Mouse (Mus musculus) heart, postnatal 0 days (tissue): ENCODE data around the gene Gna13. TPM values are rescaled to one million over a fixed set of nuclear protein-coding genes. Genes with fewer than 3 reads are reported as not detected.

Experiments
- ATAC-seq: fragments of 200-750 bp; cut with Nextera tagmentation; 2 replicates; pipeline ENCODE4 v1.8.0; 2017; ENCODE audit warnings: low read depth, moderate number of reproducible peaks, moderate library complexity; ENCODE audit not compliant: insufficient read depth
- DNase-seq: peaks from one replicate; pipeline ENCODE4 v3.0.0-alpha.2; 2016; ENCODE audit warnings: low spot score
- H3K27ac ChIP-seq: fragments of 300-500 bp; sonication (generic); 2 replicates; pipeline ENCODE4 v1.5.1; 2014; ENCODE audit warnings: low read depth, mild to moderate bottlenecking
- H3K27me3 ChIP-seq: fragments of 300-500 bp; sonication (generic); 2 replicates; pipeline ENCODE4 v1.6.1; 2014; ENCODE audit warnings: low read length, mixed read lengths; ENCODE audit not compliant: control insufficient read depth, insufficient read depth
- H3K36me3 ChIP-seq: fragments of 300-500 bp; sonication (generic); replicated peaks from 2 replicates; pipeline ENCODE4 v1.6.1; 2014; ENCODE audit warnings: low read length, mixed read lengths; ENCODE audit not compliant: control insufficient read depth, insufficient read depth
- H3K4me1 ChIP-seq: fragments of 300-500 bp; sonication (generic); 2 replicates; pipeline ENCODE4 v1.6.1; 2014; ENCODE audit warnings: antibody characterized with exemption; ENCODE audit not compliant: control insufficient read depth, insufficient read depth
- H3K4me2 ChIP-seq: fragments of 300-500 bp; sonication (generic); 2 replicates; pipeline ENCODE4 v1.6.1; 2014; ENCODE audit warnings: low read depth, mild to moderate bottlenecking, low read length, moderate library complexity
- H3K4me3 ChIP-seq: fragments of 300-500 bp; sonication (generic); 2 replicates; pipeline ENCODE4 v1.5.1; 2014; ENCODE audit warnings: low read depth, low read length
- H3K9ac ChIP-seq: fragments of 300-500 bp; sonication (generic); replicated peaks from 2 replicates; pipeline ENCODE4 v1.6.1; 2014; ENCODE audit warnings: low read depth, low read length, mixed read lengths
- H3K9me3 ChIP-seq: fragments of 300-500 bp; sonication (generic); replicated peaks from 2 replicates; pipeline ENCODE4 v1.6.1; 2016; ENCODE audit warnings: low read length; ENCODE audit not compliant: control insufficient read depth
- CTCF ChIP-seq: IDR thresholded peaks from 2 replicates; pipeline ENCODE4 v1.5.1; 2016; ENCODE audit warnings: antibody characterized with exemption, control low read depth, low read depth
- EP300 ChIP-seq: IDR thresholded peaks from 2 replicates; pipeline ENCODE4 v1.6.1; 2016; ENCODE audit warnings: antibody characterized with exemption, low read depth
- WGBS: fragments of 180-500 bp; shearing (Covaris S2); extraction: QIAGEN DNeasy Blood & Tissue Kit; methylation state at CpG from one replicate; pipeline ENCODE4 v1.1.7; 2014; 5-methylcytosine and 5-hydroxymethylcytosine counted together
- polyA plus RNA-seq: library from polyadenylated mRNA; unstranded; fragments of >200 nt; fragmentation: Nextera tagmentation; extraction: Ambion mirVana; gene quantifications from 2 replicates; pipeline ENCODE4 v1.2.1, GENCODE M21; 2015
- total RNA-seq: library from RNA; depleted of rRNA; stranded (reverse); fragments of >200 nt; gene quantifications from 2 replicates; pipeline ENCODE4 v1.2.3, GENCODE M21; 2014; ENCODE audit warnings: low replicate concordance

The Gna13 gene
- total and polyA plus RNA-seq, 2 experiments from 2014 or later, result 28.0 to 42.7 TPM

GRCm38 (mm10) chr11:109343558-109343957 lies 19.1 kb upstream of the Gna13 start:
- Histone ChIP-seq H3K27ac (peak overlapping the region; percentile 69), H3K9me3 (no peaks in the 10 kb centered on the region), H3K27me3 (no peaks in the 10 kb centered on the region), H3K4me1 (peaks cover 37% of the 10 kb centered on the region), H3K36me3 (no peaks in the 10 kb centered on the region), H3K9ac (0 out of 2 replicates have a peak overlapping the region, but pooled peaks have one; percentile 5), H3K4me3 (0 out of 2 replicates have a peak overlapping the region, but pooled peaks have one; percentile 1), H3K4me2 (peak overlapping the region; percentile 37)
- 13% methylated on average over 7 of the region's 7 CpGs for WGBS
- no peak for DNase-seq
- ATAC-seq, result no peak
- no peak for TF ChIP-seq CTCF
- TF ChIP-seq EP300, result no peak

DNA sequence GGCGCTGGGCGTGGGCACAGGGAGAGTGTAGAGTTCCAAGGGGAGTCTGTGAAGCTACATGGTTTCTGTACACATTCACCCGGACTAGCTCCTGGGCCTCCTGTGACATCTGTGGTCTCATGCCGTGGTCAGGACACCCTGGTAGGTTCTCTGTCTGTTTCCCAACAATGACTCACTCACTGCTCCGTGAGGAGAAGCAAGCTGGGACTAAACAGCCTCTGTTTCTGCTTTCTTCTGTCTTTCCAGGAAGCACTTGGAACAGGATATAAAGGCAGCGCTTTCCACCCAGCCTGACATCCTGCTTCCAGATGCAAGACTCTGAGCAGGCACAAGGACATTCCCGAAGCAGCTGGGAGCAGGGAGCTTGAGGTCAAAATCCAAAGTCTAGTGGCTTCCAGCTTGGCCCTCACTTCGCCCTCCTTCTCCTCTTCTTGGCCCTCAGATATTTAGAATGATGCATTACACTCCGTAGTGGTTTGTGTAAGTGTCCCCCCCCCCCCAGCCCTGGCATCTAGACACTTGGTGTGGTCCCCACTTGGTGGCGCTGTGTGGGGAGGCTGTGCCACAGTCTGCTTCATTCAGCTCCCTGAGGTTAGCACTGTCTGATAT lies 18.5 kb upstream of the Gna13 start:
- Histone ChIP-seq H3K9me3 (no peaks in the 10 kb centered on the region), H3K27ac (peak overlapping the region; percentile 69), H3K36me3 (no peaks in the 10 kb centered on the region), H3K9ac (0 out of 2 replicates have a peak overlapping the region, but pooled peaks have one; percentile 5), H3K4me3 (0 out of 2 replicates have a peak overlapping the region, but pooled peaks have one; percentile 1), H3K27me3 (no peaks in the 10 kb centered on the region), H3K4me2 (peak overlapping the region; percentile 37), H3K4me1 (peaks cover 37% of the 10 kb centered on the region)
- TF ChIP-seq EP300 (no peak), CTCF (peak; percentile 68)
- ATAC-seq (peak; percentile 22), DNase-seq (no peak)
- 12% methylated on average over 10 of the region's 10 CpGs for WGBS

DNA sequence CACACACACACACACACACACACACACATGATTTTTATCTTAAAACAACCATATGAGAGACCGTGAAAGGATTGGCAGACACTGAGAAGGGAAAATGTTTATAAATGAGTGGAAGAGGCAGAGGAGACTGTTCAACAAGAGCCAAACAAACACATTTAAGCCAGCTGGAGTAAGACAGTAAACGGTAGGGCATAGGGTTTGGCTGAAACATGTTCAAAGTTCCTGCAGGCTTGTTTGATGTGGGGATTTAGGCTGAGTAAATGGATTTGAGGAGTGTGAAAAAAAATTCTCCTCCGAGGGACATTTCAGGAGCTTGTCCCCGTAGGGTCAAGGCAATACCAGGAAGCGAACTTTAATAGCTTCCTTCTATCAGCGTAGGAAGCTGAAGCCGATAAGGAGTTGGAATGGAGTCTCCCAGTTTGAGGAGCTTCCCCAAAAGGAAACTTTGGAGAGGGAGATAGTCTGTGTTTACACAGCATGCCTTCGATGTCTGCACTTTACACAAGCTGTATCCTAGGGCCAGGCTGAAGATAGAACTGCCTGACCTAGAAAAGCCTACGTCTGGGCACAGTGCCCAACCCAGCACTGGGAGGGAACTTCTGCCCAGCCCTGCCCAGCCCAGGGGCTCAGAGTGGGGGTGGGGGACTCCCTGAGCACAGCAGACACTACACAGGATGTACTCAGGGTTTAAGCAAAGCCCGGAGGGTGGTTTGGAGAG lies 15.2 kb upstream of the Gna13 start:
- TF ChIP-seq CTCF (no peak), EP300 (peak; percentile 73; the same call in 1 of the 2 replicates)
- peak overlapping the region; percentile 80 for H3K27ac ChIP-seq
- H3K9me3 ChIP-seq, result no peaks in the 10 kb centered on the region
- peak; percentile 96 for ATAC-seq
- H3K4me2 ChIP-seq, result peak overlapping the region; percentile 45
- H3K9ac ChIP-seq, result no peak overlapping the region
- 2% methylated on average over 10 of the region's 10 CpGs for WGBS
- peaks cover 37% of the 10 kb centered on the region for H3K4me1 ChIP-seq
- H3K4me3 ChIP-seq, result no peak overlapping the region; the same call in 1 of the 2 replicates
- peak; percentile 95 for DNase-seq
- no peaks in the 10 kb centered on the region for H3K27me3 ChIP-seq
- no peaks in the 10 kb centered on the region for H3K36me3 ChIP-seq

DNA sequence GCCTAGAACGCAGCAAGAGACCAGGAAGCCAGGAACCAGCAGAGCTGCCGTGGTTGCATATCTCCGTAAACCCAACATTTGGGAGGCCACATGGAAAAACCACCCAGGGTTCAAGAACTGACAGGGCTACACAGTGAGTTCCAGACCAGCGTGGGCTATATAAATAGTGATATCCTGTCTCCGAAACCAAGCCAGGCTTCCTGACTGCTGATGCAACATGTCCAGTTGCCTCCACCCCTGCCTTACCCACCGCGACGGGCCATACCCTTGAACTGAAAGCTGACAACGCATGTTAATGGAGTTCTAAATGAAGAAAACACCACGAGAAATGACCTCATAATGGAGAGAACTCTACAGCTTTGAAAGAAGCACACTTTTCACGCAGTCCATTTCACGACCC lies 14.2 kb upstream of the Gna13 start:
- Histone ChIP-seq H3K4me2 (no peak overlapping the region), H3K9me3 (no peaks in the 10 kb centered on the region), H3K9ac (no peak overlapping the region), H3K36me3 (no peaks in the 10 kb centered on the region), H3K4me3 (no peak overlapping the region), H3K4me1 (peaks cover 38% of the 10 kb centered on the region), H3K27ac (no peak overlapping the region), H3K27me3 (no peaks in the 10 kb centered on the region)
- ATAC-seq, result no peak
- no peak for DNase-seq
- TF ChIP-seq EP300 (no peak), CTCF (no peak)
- WGBS, result 58% methylated on average over 12 of the region's 12 CpGs

DNA sequence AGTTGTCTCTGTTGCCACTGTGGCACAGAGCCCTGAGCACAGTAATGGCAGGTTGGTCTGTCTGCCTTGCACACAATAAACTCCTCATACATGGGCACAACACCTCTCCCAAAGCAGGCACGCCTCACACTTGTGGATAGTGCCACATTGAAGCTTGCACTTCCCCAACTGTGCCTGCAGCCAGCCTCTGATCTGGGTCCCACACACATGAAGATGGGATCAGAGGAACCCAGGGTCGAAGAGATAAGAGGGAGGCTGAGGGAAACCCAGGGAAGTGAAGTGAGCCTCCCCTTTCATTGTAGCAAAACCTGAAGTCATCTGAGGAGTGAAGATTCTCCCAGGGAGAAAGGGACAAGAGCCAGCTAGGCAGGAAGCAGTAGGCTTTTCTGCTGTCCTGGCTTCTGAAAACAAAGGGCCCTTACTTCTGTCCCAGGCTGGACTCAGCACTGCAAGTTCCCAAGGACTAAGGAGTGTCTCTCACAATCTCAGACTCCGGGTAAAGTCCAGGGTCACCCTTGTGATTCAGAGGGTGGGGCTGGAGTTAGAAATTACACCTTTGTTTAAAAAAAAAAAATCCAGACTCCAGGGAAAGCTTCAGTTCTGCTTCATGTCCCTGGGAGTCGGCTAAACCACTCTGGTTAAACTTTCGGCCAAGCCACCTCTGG lies 12.8 kb upstream of the Gna13 start:
- no peak overlapping the region for H3K4me2 ChIP-seq
- H3K4me3 ChIP-seq, result no peak overlapping the region
- no peaks in the 10 kb centered on the region for H3K36me3 ChIP-seq
- no peak overlapping the region for H3K9ac ChIP-seq
- WGBS, result 59% methylated on average over 5 of the region's 5 CpGs
- no peak overlapping the region for H3K27ac ChIP-seq
- ATAC-seq (no peak), DNase-seq (no peak)
- H3K27me3 ChIP-seq, result no peaks in the 10 kb centered on the region
- TF ChIP-seq EP300, result no peak
- TF ChIP-seq CTCF, result no peak
- H3K4me1 ChIP-seq, result peaks cover 32% of the 10 kb centered on the region
- H3K9me3 ChIP-seq, result no peaks in the 10 kb centered on the region
